13 mouse cellular contexts compared by ENCODE assay signal in the genomic region with DNA sequence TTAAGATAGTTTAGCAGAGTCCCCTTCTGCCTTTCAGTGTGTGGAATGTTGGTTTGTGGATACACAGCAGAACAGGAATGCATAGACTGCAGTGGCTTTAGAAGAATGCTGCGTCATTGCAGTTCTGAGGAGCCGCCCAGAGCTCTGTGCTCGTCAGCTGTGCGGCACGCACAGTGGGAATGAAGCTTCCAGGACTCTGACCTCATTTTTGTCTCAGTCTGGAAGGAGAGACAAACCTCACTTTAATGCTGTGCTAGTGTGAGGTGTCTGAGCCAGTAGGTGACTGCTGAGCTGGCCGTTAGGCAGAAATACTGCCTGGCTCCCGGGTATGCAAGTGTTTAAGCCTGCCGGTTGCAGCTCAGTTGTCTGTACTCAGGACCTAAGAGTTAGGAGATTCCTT. TPM values are rescaled to one million over a fixed set of nuclear protein-coding genes. Genes with fewer than 3 reads are reported as not detected.
DNase-seq lines count a peak whose midpoint lies in the region; ATAC-seq and TF ChIP-seq lines count a peak whose summit lies in the region.
"Had no signal": no experiment of that assay in that cellular context is flagged by ENCODE, and none has a peak within 500 bp of the region (broad histone marks: within the 10 kb centered on the region; RNA-seq: fewer than 3 reads in every experiment).

No protein-coding gene starts in this region.

- no peak overlapping the region for H3K9ac ChIP-seq in limb, embryonic 13.5 days
- no peak overlapping the region for H3K9ac ChIP-seq in heart, postnatal 0 days (replicated peaks; ENCODE audit: low read depth, low read length)
- H3K9ac ChIP-seq in liver, embryonic 15.5 days: peak overlapping the region; percentile 30
- no peak overlapping the region for H3K9ac ChIP-seq in hindbrain, embryonic 13.5 days
- H3K9ac ChIP-seq: forebrain, embryonic 12.5 days; hindbrain, embryonic 14.5 days; midbrain, embryonic 15.5 days had no signal

- TF ChIP-seq EP300 in heart, postnatal 0 days (IDR thresholded peaks at IDR 0.05; ENCODE audit: low read depth): no peak

- no peak overlapping the region for H3K27ac ChIP-seq in limb, embryonic 13.5 days
- H3K27ac ChIP-seq in limb, embryonic 10.5 days: no peak overlapping the region
- peak overlapping the region; percentile 24 for H3K27ac ChIP-seq in embryonic fibroblast, embryonic 13.5 days (ENCODE audit: insufficient read depth, low read length)
- H3K27ac ChIP-seq in heart, postnatal 0 days (ENCODE audit: low read depth): peak overlapping the region; percentile 71
- peak overlapping the region; percentile 75 for H3K27ac ChIP-seq in liver, embryonic 15.5 days (replicated peaks)
- no peak overlapping the region for H3K27ac ChIP-seq in hindbrain, embryonic 13.5 days
- H3K27ac ChIP-seq: forebrain, embryonic 12.5 days; hindbrain, embryonic 14.5 days; midbrain, embryonic 15.5 days had no signal

- DNase-seq in limb, embryonic 10.5 days (ENCODE audit: low spot score): no peak
- peak; percentile 58 for DNase-seq in heart, postnatal 0 days (ENCODE audit: low spot score)
- no peak for DNase-seq in spleen, postnatal 10 days (ENCODE audit: low spot score in 2 of 2)
- DNase-seq in urinary bladder, postnatal 25 days (ENCODE audit: low spot score): no peak
- DNase-seq: right cerebral cortex, postnatal 14 days; thymus, postnatal 4 days had no signal

- no peak overlapping the region for H3K4me2 ChIP-seq in limb, embryonic 13.5 days (replicated peaks)
- H3K4me2 ChIP-seq in heart, postnatal 0 days (ENCODE audit: low read depth, low read length): peak overlapping the region; percentile 25; the same call in 1 of the 2 replicates
- H3K4me2 ChIP-seq in liver, embryonic 15.5 days: peak overlapping the region; percentile 39; the same call in 1 of the 2 replicates
- no peak overlapping the region for H3K4me2 ChIP-seq in hindbrain, embryonic 13.5 days
- H3K4me2 ChIP-seq: forebrain, embryonic 12.5 days; hindbrain, embryonic 14.5 days; midbrain, embryonic 15.5 days had no signal

- no peak for TF ChIP-seq POLR2A in embryonic fibroblast, embryonic 13.5 days (IDR thresholded peaks at IDR 0.05; ENCODE audit: low read depth, low read length)

- no peak for TF ChIP-seq CTCF in embryonic fibroblast, embryonic 13.5 days (IDR thresholded peaks at IDR 0.05; ENCODE audit: borderline replicate concordance, insufficient read depth, low read length)
- TF ChIP-seq CTCF in heart, postnatal 0 days (IDR thresholded peaks at IDR 0.05; ENCODE audit: low read depth): no peak

- WGBS in limb, embryonic 13.5 days: 85% methylated on average over 8 of the region's 8 CpGs
- WGBS in limb, embryonic 10.5 days: 87% methylated on average over 8 of the region's 8 CpGs
- WGBS in heart, postnatal 0 days: 45% methylated on average over 8 of the region's 8 CpGs
- 76% methylated on average over 8 of the region's 8 CpGs for WGBS in liver, embryonic 15.5 days (ENCODE audit: insufficient replicate concordance)
- 86% methylated on average over 8 of the region's 8 CpGs for WGBS in hindbrain, embryonic 13.5 days

- H3K36me3 ChIP-seq in limb, embryonic 13.5 days: peaks cover 98% of the 10 kb centered on the region
- peaks cover 100% of the 10 kb centered on the region for H3K36me3 ChIP-seq in limb, embryonic 10.5 days
- H3K36me3 ChIP-seq in heart, postnatal 0 days (replicated peaks; ENCODE audit: control insufficient read depth, insufficient read depth, low read length): peaks cover 91% of the 10 kb centered on the region
- peaks cover 100% of the 10 kb centered on the region for H3K36me3 ChIP-seq in liver, embryonic 15.5 days (replicated peaks)
- peaks cover 99% of the 10 kb centered on the region for H3K36me3 ChIP-seq in hindbrain, embryonic 13.5 days

- peak; percentile 59; the same call in 1 of the 2 replicates for ATAC-seq in limb, embryonic 13.5 days (ENCODE audit: low FRiP score, low read depth)
- ATAC-seq in heart, postnatal 0 days (ENCODE audit: insufficient read depth, low read depth): peak; percentile 89
- ATAC-seq in liver, embryonic 15.5 days (ENCODE audit: insufficient read depth): peak; percentile 68
- no peak for ATAC-seq in hindbrain, embryonic 13.5 days (ENCODE audit: low FRiP score)
- ATAC-seq: midbrain, embryonic 15.5 days had no signal

- no peaks in the 10 kb centered on the region for H3K27me3 ChIP-seq in limb, embryonic 13.5 days
- H3K27me3 ChIP-seq in limb, embryonic 10.5 days (ENCODE audit: low read depth, poor library complexity, severe bottlenecking): no peaks in the 10 kb centered on the region
- no peaks in the 10 kb centered on the region for H3K27me3 ChIP-seq in heart, postnatal 0 days (ENCODE audit: control insufficient read depth, insufficient read depth, low read length)
- H3K27me3 ChIP-seq in liver, embryonic 15.5 days: no peaks in the 10 kb centered on the region
- H3K27me3 ChIP-seq in hindbrain, embryonic 13.5 days: no peaks in the 10 kb centered on the region
- H3K27me3 ChIP-seq: forebrain, embryonic 12.5 days; midbrain, embryonic 15.5 days had no signal

- no peaks in the 10 kb centered on the region for H3K4me1 ChIP-seq in limb, embryonic 13.5 days
- no peaks in the 10 kb centered on the region for H3K4me1 ChIP-seq in limb, embryonic 10.5 days
- H3K4me1 ChIP-seq in embryonic fibroblast, embryonic 13.5 days (ENCODE audit: control insufficient read depth, insufficient read depth, low read length): peaks cover 14% of the 10 kb centered on the region; the same call in 1 of the 2 replicates
- peaks cover 16% of the 10 kb centered on the region for H3K4me1 ChIP-seq in heart, postnatal 0 days (ENCODE audit: control insufficient read depth, insufficient read depth)
- H3K4me1 ChIP-seq in liver, embryonic 15.5 days (replicated peaks): peaks cover 83% of the 10 kb centered on the region
- peaks cover 2% of the 10 kb centered on the region for H3K4me1 ChIP-seq in hindbrain, embryonic 13.5 days (replicated peaks)

- H3K4me3 ChIP-seq in limb, embryonic 13.5 days: no peak overlapping the region
- no peak overlapping the region for H3K4me3 ChIP-seq in limb, embryonic 10.5 days
- H3K4me3 ChIP-seq in embryonic fibroblast, embryonic 13.5 days (ENCODE audit: insufficient read depth, low read length): no peak overlapping the region
- H3K4me3 ChIP-seq in heart, postnatal 0 days (ENCODE audit: low read depth, low read length): no peak overlapping the region
- H3K4me3 ChIP-seq in liver, embryonic 15.5 days (replicated peaks): no peak overlapping the region; the same call in 1 of the 2 replicates
- no peak overlapping the region for H3K4me3 ChIP-seq in hindbrain, embryonic 13.5 days
- H3K4me3 ChIP-seq: forebrain, embryonic 12.5 days; midbrain, embryonic 15.5 days had no signal

- no peaks in the 10 kb centered on the region for H3K9me3 ChIP-seq in limb, embryonic 13.5 days
- no peaks in the 10 kb centered on the region for H3K9me3 ChIP-seq in limb, embryonic 10.5 days (replicated peaks)
- no peaks in the 10 kb centered on the region for H3K9me3 ChIP-seq in heart, postnatal 0 days (replicated peaks; ENCODE audit: control insufficient read depth, low read length)
- no peaks in the 10 kb centered on the region for H3K9me3 ChIP-seq in liver, embryonic 15.5 days (replicated peaks)
- H3K9me3 ChIP-seq in hindbrain, embryonic 13.5 days: no peaks in the 10 kb centered on the region
- H3K9me3 ChIP-seq: forebrain, embryonic 12.5 days; midbrain, embryonic 15.5 days had no signal

RNA-seq across cellular contexts. Expression of a gene that starts 8.3 kb away (rescaled TPM):
- polyA plus RNA-seq in limb, embryonic 13.5 days (2015; fragmentation: Nextera tagmentation; extraction: Ambion mirVana): 33.8 and 35.5 TPM in 2 replicates
- polyA plus RNA-seq in limb, embryonic 10.5 days (2016; fragmentation: Nextera tagmentation; extraction: Ambion mirVana): 47.1 and 49.7 TPM in 2 replicates
- 141 and 186 TPM in 2 replicates for polyA plus RNA-seq in embryonic fibroblast, embryonic 13.5 days (2011; ENCODE audit: insufficient read length, low read depth, missing spikeins)
- total RNA-seq in heart, postnatal 0 days (2014; rRNA removed; ENCODE audit: low replicate concordance): 37.1 and 46.8 TPM in 2 replicates
- polyA plus RNA-seq in heart, postnatal 0 days (2015; fragmentation: Nextera tagmentation; extraction: Ambion mirVana): 7.0 and 8.7 TPM in 2 replicates
- 42.8 and 48.3 TPM in 2 replicates for polyA plus RNA-seq in liver, embryonic 15.5 days (2015; fragmentation: Nextera tagmentation; extraction: Ambion mirVana)
- 47.2 and 48.2 TPM in 2 replicates for polyA plus RNA-seq in hindbrain, embryonic 13.5 days (2015; fragmentation: Nextera tagmentation; extraction: Ambion mirVana)

Comparison
In these comparisons a context has a peak if more than half of its experiments do, and no peak if none do; other contexts are left out.
1. H3K27ac ChIP-seq: peak in embryonic fibroblast, embryonic 13.5 days (single experiment), heart, postnatal 0 days (single experiment) and liver, embryonic 15.5 days (single experiment); none in limb, embryonic 13.5 days (single experiment), limb, embryonic 10.5 days (single experiment) and hindbrain, embryonic 13.5 days (single experiment).
2. H3K4me2 ChIP-seq: peak in heart, postnatal 0 days (single experiment) and liver, embryonic 15.5 days (single experiment); none in limb, embryonic 13.5 days (single experiment) and hindbrain, embryonic 13.5 days (single experiment).